Mouse (Mus musculus) bone marrow, adult 2 months (tissue): Measurements from ENCODE around the gene Apbb2. TPM values are rescaled to one million over a fixed set of nuclear protein-coding genes. Genes with fewer than 3 reads are reported as not detected.

Experiments used
- H3K27ac ChIP-seq: fragments of 200-500 bp; 2 replicates; pipeline ENCODE4 v1.5.1; 2012; ENCODE audit warnings: low read depth, mild to moderate bottlenecking, control low read depth, inconsistent platforms, low read length; ENCODE audit not compliant: control insufficient read depth, poor library complexity, insufficient read depth
- H3K4me1 ChIP-seq: fragments of 200-500 bp; 2 replicates; pipeline ENCODE4 v1.6.1; 2011; ENCODE audit warnings: low read length; ENCODE audit not compliant: control insufficient read depth, insufficient read depth
- H3K4me3 ChIP-seq: fragments of 200-500 bp; replicated peaks from 2 replicates; pipeline ENCODE3; 2011; ENCODE audit warnings: mild to moderate bottlenecking, low read depth, low read length, control low read depth; ENCODE audit not compliant: control insufficient read depth
- CTCF ChIP-seq: fragments of 200-500 bp; IDR thresholded peaks from 2 replicates; pipeline ENCODE4 v1.5.1; 2011; ENCODE audit warnings: low read length, control low read depth; ENCODE audit not compliant: control insufficient read depth, insufficient read depth
- POLR2A ChIP-seq: fragments of 200-500 bp; IDR thresholded peaks from 2 replicates; pipeline ENCODE4 v1.6.1; 2011; ENCODE audit warnings: low read depth, mild to moderate bottlenecking, control low read depth, low read length, borderline replicate concordance; ENCODE audit not compliant: control insufficient read depth
- WGBS: fragments of 180-500 bp; shearing (Covaris S2); methylation state at CpG from one replicate; pipeline ENCODE4 v1.1.7; 2018; 5-methylcytosine and 5-hydroxymethylcytosine counted together
- polyA plus RNA-seq: library from polyadenylated mRNA; stranded (reverse); fragments of >200 nt; gene quantifications from 2 replicates; pipeline ENCODE4 v1.2.4, GENCODE M21; 2011; ENCODE audit warnings: low replicate concordance; ENCODE audit not compliant: missing spikeins, insufficient read depth, insufficient read length

Gene Apbb2
- polyA plus RNA-seq, 1 experiment: 6.6 TPM

GRCm38 (mm10) chr5:66558094-66558493 lies 60.5 kb downstream of the Apbb2 start:
- no peak overlapping the region for H3K4me3 ChIP-seq
- TF ChIP-seq POLR2A: no peak
- TF ChIP-seq CTCF: no peak
- H3K4me1 ChIP-seq: no peaks in the 10 kb centered on the region
- 71% methylated on average over 7 of the region's 7 CpGs for WGBS
- H3K27ac ChIP-seq: no peak overlapping the region

GRCm38 (mm10) chr5:66553933-66554332 lies 64.7 kb downstream of the Apbb2 start:
- TF ChIP-seq POLR2A (no peak), CTCF (no peak)
- Histone ChIP-seq H3K4me1 (no peaks in the 10 kb centered on the region), H3K4me3 (no peak overlapping the region), H3K27ac (no peak overlapping the region)

GRCm38 (mm10) chr5:66552246-66552645 lies 66.3 kb downstream of the Apbb2 start:
- no peak overlapping the region for H3K27ac ChIP-seq
- no peak for TF ChIP-seq CTCF
- TF ChIP-seq POLR2A: no peak
- no peaks in the 10 kb centered on the region for H3K4me1 ChIP-seq
- WGBS: 89% methylated on average over 9 of the region's 9 CpGs
- H3K4me3 ChIP-seq: no peak overlapping the region

- no peak for TF ChIP-seq POLR2A
- TF ChIP-seq CTCF: no peak
- no peak overlapping the region for H3K4me3 ChIP-seq
- no peaks in the 10 kb centered on the region for H3K4me1 ChIP-seq
- no peak overlapping the region for H3K27ac ChIP-seq
- 86% methylated on average over 5 of the region's 5 CpGs for WGBS
Observed at GRCm38 (mm10) chr5:66550292-66550691, 68.3 kb downstream of the Apbb2 start.

- Histone ChIP-seq H3K4me1 (no peaks in the 10 kb centered on the region), H3K4me3 (no peak overlapping the region), H3K27ac (no peak overlapping the region)
- TF ChIP-seq CTCF (no peak), POLR2A (no peak)
- WGBS: 61% methylated on average over 1 of the region's 1 CpGs
Observed at GRCm38 (mm10) chr5:66549691-66550090, 68.9 kb downstream of the Apbb2 start.

GRCm38 (mm10) chr5:66546969-66547511 lies 71.5 kb downstream of the Apbb2 start:
- 84% methylated on average over 12 of the region's 12 CpGs for WGBS
- H3K4me3 ChIP-seq: no peak overlapping the region
- TF ChIP-seq CTCF: no peak
- TF ChIP-seq POLR2A: no peak
- H3K27ac ChIP-seq: no peak overlapping the region
- H3K4me1 ChIP-seq: no peaks in the 10 kb centered on the region

- no peak overlapping the region for H3K4me3 ChIP-seq
- H3K4me1 ChIP-seq: no peaks in the 10 kb centered on the region
- H3K27ac ChIP-seq: no peak overlapping the region
- 81% methylated on average over 10 of the region's 10 CpGs for WGBS
- no peak for TF ChIP-seq CTCF
- no peak for TF ChIP-seq POLR2A
Observed at GRCm38 (mm10) chr5:66545573-66546141, 72.9 kb downstream of the Apbb2 start.

GRCm38 (mm10) chr5:66543761-66544160 lies 74.8 kb downstream of the Apbb2 start:
- Histone ChIP-seq H3K27ac (no peak overlapping the region), H3K4me1 (no peaks in the 10 kb centered on the region), H3K4me3 (no peak overlapping the region)
- WGBS: 78% methylated on average over 6 of the region's 6 CpGs
- TF ChIP-seq POLR2A: no peak
- no peak for TF ChIP-seq CTCF

- H3K4me1 ChIP-seq: no peaks in the 10 kb centered on the region
- TF ChIP-seq POLR2A: no peak
- no peak overlapping the region for H3K4me3 ChIP-seq
- 70% methylated on average over 6 of the region's 6 CpGs for WGBS
- no peak overlapping the region for H3K27ac ChIP-seq
Observed at GRCm38 (mm10) chr5:66543344-66543743, 75.2 kb downstream of the Apbb2 start.
